Mouse (Mus musculus): ENCODE results near the gene Gm28778. TPM values are rescaled to one million over a fixed set of nuclear protein-coding genes. Genes with fewer than 3 reads are reported as not detected.
A peak's percentile ranks its signal among the peaks of the same experiment; 100 is the strongest.
"Not testable (repeated sequence)": the region's sequence is repeated elsewhere in the genome, so short reads cannot be mapped to it uniquely, and the experiment has no call there.

Gm28778 gene
- polyA plus RNA-seq, 1 experiment from 2014 or later = not detected

DNA sequence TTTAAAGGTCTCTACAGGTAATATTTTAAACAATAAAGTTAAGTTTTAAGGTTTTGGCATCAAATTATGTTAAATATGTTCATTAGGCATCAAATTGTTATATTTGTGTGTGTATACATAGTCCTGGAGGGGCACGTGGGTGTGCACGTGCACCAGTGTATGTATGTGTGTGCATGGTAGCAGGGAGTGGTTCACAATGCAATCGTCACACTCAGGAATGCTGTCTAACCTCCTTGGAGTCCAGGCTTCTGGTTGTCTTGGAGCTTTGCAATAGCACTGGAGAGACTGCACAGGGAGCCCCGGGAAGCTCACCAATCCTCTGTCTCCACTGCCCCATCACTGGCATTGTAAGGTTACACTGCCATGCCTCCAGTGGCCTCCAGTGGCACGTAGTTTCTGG, 26.3 kb downstream of the Gm28778 start:
- no peak overlapping the region for H3K4me3 ChIP-seq (ENCODE audit: low read depth, low read length)
- H3K27ac ChIP-seq (ENCODE audit: low read depth, low read length) = no peak overlapping the region
- no peak for ATAC-seq (ENCODE audit: low FRiP score)
- H3K9me3 ChIP-seq (ENCODE audit: control insufficient read depth, low read length) = no peaks in the 10 kb centered on the region
- 96% methylated on average over 5 of the region's 5 CpGs for WGBS
- no peak overlapping the region for H3K4me2 ChIP-seq (replicated peaks; ENCODE audit: low read depth, low read length)
- no peaks in the 10 kb centered on the region for H3K36me3 ChIP-seq (ENCODE audit: control insufficient read depth, insufficient read depth, low read length)
- no peak overlapping the region for H3K9ac ChIP-seq (ENCODE audit: low read depth, low read length)
- DNase-seq (ENCODE audit: low spot score) = no peak
- no peaks in the 10 kb centered on the region for H3K4me1 ChIP-seq (replicated peaks; ENCODE audit: control insufficient read depth, insufficient read depth, low read length)
- no peaks in the 10 kb centered on the region for H3K27me3 ChIP-seq (ENCODE audit: control insufficient read depth, insufficient read depth, low read length)

- DNase-seq (ENCODE audit: low spot score) (no peak), ATAC-seq (ENCODE audit: low FRiP score) (no peak)
- Histone ChIP-seq H3K4me1 (replicated peaks; ENCODE audit: control insufficient read depth, insufficient read depth, low read length) (no peaks in the 10 kb centered on the region), H3K4me3 (ENCODE audit: low read depth, low read length) (no peak overlapping the region), H3K9ac (ENCODE audit: low read depth, low read length) (no peak overlapping the region), H3K9me3 (ENCODE audit: control insufficient read depth, low read length) (no peaks in the 10 kb centered on the region), H3K4me2 (replicated peaks; ENCODE audit: low read depth, low read length) (no peak overlapping the region), H3K27me3 (ENCODE audit: control insufficient read depth, insufficient read depth, low read length) (no peaks in the 10 kb centered on the region), H3K27ac (ENCODE audit: low read depth, low read length) (no peak overlapping the region), H3K36me3 (ENCODE audit: control insufficient read depth, insufficient read depth, low read length) (no peaks in the 10 kb centered on the region)
- WGBS = 96% methylated on average over 1 of the region's 1 CpGs
Observed at GRCm38 (mm10) chr1:53324277-53324676, 27.4 kb downstream of the Gm28778 start.

DNA sequence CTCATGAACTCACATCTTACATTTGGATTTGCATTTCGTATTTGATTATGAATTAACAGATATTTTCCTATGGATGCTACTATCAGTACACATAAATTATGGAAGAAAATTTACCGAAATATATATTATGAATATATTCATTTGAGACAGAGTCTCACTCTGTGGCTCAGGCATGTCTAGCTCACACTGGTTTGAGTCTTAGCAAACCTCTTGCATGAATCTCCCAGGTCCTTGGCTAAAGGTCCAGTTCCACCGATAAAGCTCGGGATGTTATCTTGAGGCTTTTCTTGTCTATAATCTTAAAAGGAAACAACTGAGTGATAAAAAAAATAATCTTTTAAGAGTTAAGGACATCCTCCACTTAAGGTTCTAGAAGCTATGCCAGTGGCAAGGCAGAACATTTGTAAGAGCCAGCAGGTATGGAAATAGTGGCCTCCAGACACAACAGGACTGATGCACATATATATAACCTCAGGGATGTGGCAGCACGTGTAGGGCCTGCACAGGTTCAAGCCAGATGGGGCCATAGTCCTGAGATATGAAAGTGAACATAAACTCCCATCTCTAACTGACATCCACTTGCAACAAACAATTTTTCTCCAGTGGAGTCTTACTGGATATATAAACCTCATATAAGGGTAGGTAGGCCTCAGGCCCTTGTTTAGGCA, 28.1 kb downstream of the Gm28778 start:
- DNase-seq (ENCODE audit: low spot score) (no peak), ATAC-seq (ENCODE audit: low FRiP score) (no peak)

GRCm38 (mm10) chr1:53333527-53333926, 36.6 kb downstream of the Gm28778 start:
- H3K9ac ChIP-seq (ENCODE audit: low read depth, low read length); H3K4me1 ChIP-seq (replicated peaks; ENCODE audit: control insufficient read depth, insufficient read depth, low read length); H3K9me3 ChIP-seq (ENCODE audit: control insufficient read depth, low read length); H3K27ac ChIP-seq (ENCODE audit: low read depth, low read length); ATAC-seq (ENCODE audit: low FRiP score); H3K36me3 ChIP-seq (ENCODE audit: control insufficient read depth, insufficient read depth, low read length); DNase-seq (ENCODE audit: low spot score); H3K4me2 ChIP-seq (replicated peaks; ENCODE audit: low read depth, low read length); H3K4me3 ChIP-seq (ENCODE audit: low read depth, low read length); H3K27me3 ChIP-seq (ENCODE audit: control insufficient read depth, insufficient read depth, low read length): not testable (repeated sequence)
- 84% methylated on average over 5 of the region's 5 CpGs for WGBS

More for the DNA sequence above, 28.1 kb downstream of the Gm28778 start:
- no peaks in the 10 kb centered on the region for H3K4me1 ChIP-seq (replicated peaks; ENCODE audit: control insufficient read depth, insufficient read depth, low read length)
- no peak overlapping the region for H3K4me3 ChIP-seq (ENCODE audit: low read depth, low read length)
- no peaks in the 10 kb centered on the region for H3K36me3 ChIP-seq (ENCODE audit: control insufficient read depth, insufficient read depth, low read length)
- H3K27ac ChIP-seq (ENCODE audit: low read depth, low read length) = no peak overlapping the region
- no peaks in the 10 kb centered on the region for H3K9me3 ChIP-seq (ENCODE audit: control insufficient read depth, low read length)
- H3K4me2 ChIP-seq (replicated peaks; ENCODE audit: low read depth, low read length) = no peak overlapping the region
- no peak overlapping the region for H3K9ac ChIP-seq (ENCODE audit: low read depth, low read length)
- 95% methylated on average over 5 of the region's 5 CpGs for WGBS
- no peaks in the 10 kb centered on the region for H3K27me3 ChIP-seq (ENCODE audit: control insufficient read depth, insufficient read depth, low read length)

GRCm38 (mm10) chr1:53335465-53335864, 38.6 kb downstream of the Gm28778 start:
- no peak for DNase-seq (ENCODE audit: low spot score)
- H3K27me3 ChIP-seq (ENCODE audit: control insufficient read depth, insufficient read depth, low read length) = no peaks in the 10 kb centered on the region
- H3K27ac ChIP-seq (ENCODE audit: low read depth, low read length) = no peak overlapping the region
- no peak for ATAC-seq (ENCODE audit: low FRiP score)
- no peak overlapping the region for H3K4me2 ChIP-seq (replicated peaks; ENCODE audit: low read depth, low read length)
- H3K9me3 ChIP-seq (ENCODE audit: control insufficient read depth, low read length) = no peaks in the 10 kb centered on the region
- H3K4me1 ChIP-seq (replicated peaks; ENCODE audit: control insufficient read depth, insufficient read depth, low read length) = no peaks in the 10 kb centered on the region
- no peak overlapping the region for H3K9ac ChIP-seq (ENCODE audit: low read depth, low read length)
- no peak overlapping the region for H3K4me3 ChIP-seq (ENCODE audit: low read depth, low read length)
- no peaks in the 10 kb centered on the region for H3K36me3 ChIP-seq (ENCODE audit: control insufficient read depth, insufficient read depth, low read length)

DNA sequence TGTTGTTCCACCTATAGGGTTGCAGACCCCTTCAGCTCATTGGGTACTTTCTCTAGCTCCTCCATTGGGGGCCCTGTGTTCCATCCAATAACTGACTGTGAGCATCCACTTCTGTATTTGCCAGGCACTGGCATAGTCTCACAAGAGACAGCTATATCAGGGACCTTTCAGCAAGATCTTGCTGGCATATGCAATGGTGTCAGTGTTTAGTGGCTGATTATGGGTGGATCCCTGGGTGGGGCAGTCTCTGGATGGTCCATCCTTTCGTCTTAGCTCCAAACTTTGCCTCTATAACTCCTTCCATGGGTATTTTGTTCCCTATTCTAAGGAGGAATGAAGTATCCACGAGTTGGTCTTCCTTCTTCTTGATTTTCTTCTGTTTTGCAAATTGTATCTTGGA, 40.5 kb downstream of the Gm28778 start:
- H3K4me1 ChIP-seq (replicated peaks; ENCODE audit: control insufficient read depth, insufficient read depth, low read length); H3K27me3 ChIP-seq (ENCODE audit: control insufficient read depth, insufficient read depth, low read length); DNase-seq (ENCODE audit: low spot score); H3K36me3 ChIP-seq (ENCODE audit: control insufficient read depth, insufficient read depth, low read length); H3K9ac ChIP-seq (ENCODE audit: low read depth, low read length); H3K4me3 ChIP-seq (ENCODE audit: low read depth, low read length); H3K27ac ChIP-seq (ENCODE audit: low read depth, low read length); ATAC-seq (ENCODE audit: low FRiP score); H3K9me3 ChIP-seq (ENCODE audit: control insufficient read depth, low read length); H3K4me2 ChIP-seq (replicated peaks; ENCODE audit: low read depth, low read length): not testable (repeated sequence)
- WGBS = 61% methylated on average over 2 of the region's 2 CpGs

DNA sequence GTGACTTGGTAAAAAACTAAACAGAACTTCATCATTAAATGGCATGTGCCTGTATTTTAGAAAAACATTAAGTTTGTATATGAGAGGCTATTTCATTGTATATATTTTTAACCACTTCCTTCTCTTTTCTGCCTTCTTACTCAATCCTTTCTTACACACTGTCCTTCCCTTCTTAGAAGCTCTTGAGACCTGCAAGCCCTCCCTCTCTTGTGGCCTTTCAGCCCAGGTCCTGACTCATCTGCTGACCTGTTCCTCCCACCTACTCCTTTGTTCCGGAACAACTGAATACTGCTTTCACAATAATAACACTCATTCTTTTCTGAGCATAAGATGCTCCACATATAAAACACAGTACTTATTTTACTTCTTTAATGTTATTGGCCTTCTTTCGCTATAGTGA, 44.2 kb downstream of the Gm28778 start:
- ATAC-seq (ENCODE audit: low FRiP score) = no peak
- WGBS = 97% methylated on average over 2 of the region's 2 CpGs
- no peaks in the 10 kb centered on the region for H3K27me3 ChIP-seq (ENCODE audit: control insufficient read depth, insufficient read depth, low read length)
- DNase-seq (ENCODE audit: low spot score) = no peak
- peaks cover 10% of the 10 kb centered on the region; the same call in 1 of the 2 replicates for H3K36me3 ChIP-seq (ENCODE audit: control insufficient read depth, insufficient read depth, low read length)
- no peak overlapping the region for H3K9ac ChIP-seq (ENCODE audit: low read depth, low read length)
- no peak overlapping the region for H3K4me3 ChIP-seq (ENCODE audit: low read depth, low read length)
- no peaks in the 10 kb centered on the region for H3K4me1 ChIP-seq (replicated peaks; ENCODE audit: control insufficient read depth, insufficient read depth, low read length)
- H3K27ac ChIP-seq (ENCODE audit: low read depth, low read length) = no peak overlapping the region
- H3K4me2 ChIP-seq (replicated peaks; ENCODE audit: low read depth, low read length) = no peak overlapping the region
- no peaks in the 10 kb centered on the region for H3K9me3 ChIP-seq (ENCODE audit: control insufficient read depth, low read length)

DNA sequence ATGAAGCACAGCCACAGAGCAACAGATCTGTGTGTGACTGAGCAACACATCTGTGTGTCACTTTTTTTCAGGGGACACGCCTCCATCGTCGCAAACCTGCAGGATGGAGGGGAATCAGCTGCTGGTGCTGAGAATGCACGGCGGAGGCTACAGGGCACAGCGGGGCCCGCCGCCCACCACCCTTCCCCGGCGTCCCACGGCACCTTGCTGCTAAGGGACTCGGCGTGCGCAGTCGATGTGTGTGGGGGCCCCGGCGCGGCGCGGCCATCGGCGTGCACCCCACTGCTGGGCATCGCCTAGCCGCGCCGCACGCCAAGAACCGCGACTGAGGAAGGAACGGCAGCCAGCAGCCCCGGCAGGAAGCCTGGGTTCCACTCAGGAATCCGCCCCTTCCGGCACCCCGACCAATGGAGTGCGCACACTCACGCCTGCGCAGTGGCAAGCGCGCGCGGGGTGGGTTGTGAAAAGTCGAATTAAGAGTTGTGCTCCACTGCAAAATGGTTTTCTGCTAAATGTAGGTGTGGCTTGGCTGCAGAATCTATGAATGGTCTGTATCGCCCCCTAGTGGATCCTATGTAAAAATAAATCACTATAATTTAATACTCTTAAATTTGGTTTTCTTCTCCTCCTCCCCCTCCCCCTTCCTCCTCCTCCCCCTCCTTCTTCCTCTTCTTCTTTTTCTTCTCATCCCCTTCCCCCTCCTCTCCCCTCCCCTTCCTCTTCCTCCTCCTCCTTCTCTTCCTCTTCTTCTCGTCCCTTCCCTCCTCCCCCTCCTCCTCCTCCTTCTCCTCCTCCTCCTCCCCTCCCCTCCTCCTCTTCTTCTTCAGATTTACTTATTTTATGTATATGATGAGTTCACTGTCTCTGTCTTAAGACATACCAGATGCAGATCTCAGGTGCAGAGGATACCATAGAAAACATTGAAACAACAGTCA, 55.7 kb downstream of the Gm28778 start, which contains the start of the genes Asdurf, Gm28551 and Asnsd1:
TSS of gene Asdurf (minus strand) at position 293 of the 935 bp plus-strand sequence.
TSS of gene Gm28551 (minus strand) at position 341 of the 935 bp plus-strand sequence.
TSS of gene Asnsd1 (minus strand) at position 426 of the 935 bp plus-strand sequence.
- H3K27ac ChIP-seq (ENCODE audit: low read depth, low read length) = peak within 1 kb of the TSS; percentile 85
- H3K4me1 ChIP-seq (replicated peaks; ENCODE audit: control insufficient read depth, insufficient read depth, low read length) = no peaks in the 10 kb centered on the region
- DNase-seq (ENCODE audit: low spot score) (peak; percentile 97), ATAC-seq (ENCODE audit: low FRiP score) (peak; percentile 100)
- no peaks in the 10 kb centered on the region for H3K9me3 ChIP-seq (ENCODE audit: control insufficient read depth, low read length)
- no peaks in the 10 kb centered on the region for H3K27me3 ChIP-seq (ENCODE audit: control insufficient read depth, insufficient read depth, low read length)
- peak within 1 kb of the TSS; percentile 50 for H3K4me2 ChIP-seq (replicated peaks; ENCODE audit: low read depth, low read length)
- peak within 1 kb of the TSS; percentile 96 for H3K9ac ChIP-seq (ENCODE audit: low read depth, low read length)
- peaks cover 5% of the 10 kb centered on the region; the same call in 1 of the 2 replicates for H3K36me3 ChIP-seq (ENCODE audit: control insufficient read depth, insufficient read depth, low read length)
- H3K4me3 ChIP-seq (ENCODE audit: low read depth, low read length) = peak within 1 kb of the TSS; percentile 81
- WGBS = under 1% methylated on average over 43 of the region's 44 CpGs
